Mouse (Mus musculus): Measurements from ENCODE around the gene Hspb6. TPM values are rescaled to one million over a fixed set of nuclear protein-coding genes. Genes with fewer than 3 reads are reported as not detected.

Gene Hspb6
- polyA plus RNA-seq, 1 experiment from 2014 or later: 9.2 TPM

- Histone ChIP-seq H3K4me1 (peaks cover 9% of the 10 kb centered on the region), H3K4me2 (replicated peaks) (no peak overlapping the region), H3K9ac (no peak overlapping the region), H3K36me3 (peaks cover 57% of the 10 kb centered on the region), H3K4me3 (no peak overlapping the region), H3K9me3 (no peaks in the 10 kb centered on the region), H3K27ac (no peak overlapping the region), H3K27me3 (no peaks in the 10 kb centered on the region)
- ATAC-seq (ENCODE audit: insufficient number of reproducible peaks, insufficient read depth, low FRiP score, low TSS enrichment): no peak
- 87% methylated on average over 9 of the region's 9 CpGs for WGBS
Measured at GRCm38 (mm10) chr7:30566033-30566432, 14.1 kb downstream of the Hspb6 start.

- Histone ChIP-seq H3K4me3 (no peak overlapping the region), H3K4me2 (replicated peaks) (no peak overlapping the region), H3K27ac (no peak overlapping the region), H3K9me3 (no peaks in the 10 kb centered on the region), H3K36me3 (peaks cover 67% of the 10 kb centered on the region), H3K9ac (no peak overlapping the region), H3K4me1 (peaks cover 7% of the 10 kb centered on the region), H3K27me3 (no peaks in the 10 kb centered on the region)
- no peak for ATAC-seq (ENCODE audit: insufficient number of reproducible peaks, insufficient read depth, low FRiP score, low TSS enrichment)
- 81% methylated on average over 11 of the region's 11 CpGs for WGBS
Measured at GRCm38 (mm10) chr7:30567555-30567954, 15.6 kb downstream of the Hspb6 start.

- Histone ChIP-seq H3K36me3 (peaks cover 92% of the 10 kb centered on the region), H3K4me1 (no peaks in the 10 kb centered on the region), H3K9me3 (no peaks in the 10 kb centered on the region), H3K27ac (no peak overlapping the region), H3K27me3 (no peaks in the 10 kb centered on the region), H3K4me2 (replicated peaks) (no peak overlapping the region), H3K4me3 (no peak overlapping the region), H3K9ac (no peak overlapping the region)
- WGBS: 87% methylated on average over 5 of the region's 5 CpGs
- no peak for ATAC-seq (ENCODE audit: insufficient number of reproducible peaks, insufficient read depth, low FRiP score, low TSS enrichment)
Measured at GRCm38 (mm10) chr7:30572389-30572788, 20.4 kb downstream of the Hspb6 start.

GRCm38 (mm10) chr7:30572969-30573368 is 21.0 kb downstream of the Hspb6 start:
- WGBS: 77% methylated on average over 2 of the region's 2 CpGs
- Histone ChIP-seq H3K9me3 (no peaks in the 10 kb centered on the region), H3K27ac (no peak overlapping the region), H3K36me3 (peaks cover 94% of the 10 kb centered on the region), H3K4me1 (no peaks in the 10 kb centered on the region), H3K4me3 (no peak overlapping the region), H3K4me2 (replicated peaks) (no peak overlapping the region), H3K27me3 (no peaks in the 10 kb centered on the region), H3K9ac (no peak overlapping the region)
- no peak for ATAC-seq (ENCODE audit: insufficient number of reproducible peaks, insufficient read depth, low FRiP score, low TSS enrichment)

- H3K27me3 ChIP-seq: no peaks in the 10 kb centered on the region
- WGBS: 96% methylated on average over 8 of the region's 8 CpGs
- H3K4me3 ChIP-seq: no peak overlapping the region
- H3K4me2 ChIP-seq (replicated peaks): no peak overlapping the region
- no peaks in the 10 kb centered on the region for H3K4me1 ChIP-seq
- no peak for ATAC-seq (ENCODE audit: insufficient number of reproducible peaks, insufficient read depth, low FRiP score, low TSS enrichment)
- H3K36me3 ChIP-seq: peaks cover 97% of the 10 kb centered on the region
- no peak overlapping the region for H3K9ac ChIP-seq
- H3K9me3 ChIP-seq: no peaks in the 10 kb centered on the region
- no peak overlapping the region for H3K27ac ChIP-seq
Measured at GRCm38 (mm10) chr7:30579950-30580349, 28.0 kb downstream of the Hspb6 start.

GRCm38 (mm10) chr7:30581547-30581946 is 29.6 kb downstream of the Hspb6 start:
- H3K27me3 ChIP-seq: no peaks in the 10 kb centered on the region
- no peak overlapping the region for H3K4me3 ChIP-seq
- ATAC-seq (ENCODE audit: insufficient number of reproducible peaks, insufficient read depth, low FRiP score, low TSS enrichment): no peak
- H3K36me3 ChIP-seq: peaks cover 97% of the 10 kb centered on the region
- H3K9me3 ChIP-seq: no peaks in the 10 kb centered on the region
- H3K27ac ChIP-seq: no peak overlapping the region
- no peak overlapping the region for H3K9ac ChIP-seq
- 94% methylated on average over 16 of the region's 16 CpGs for WGBS
- no peaks in the 10 kb centered on the region for H3K4me1 ChIP-seq
- H3K4me2 ChIP-seq (replicated peaks): no peak overlapping the region

- Histone ChIP-seq H3K9ac (no peak overlapping the region), H3K4me1 (peaks cover 11% of the 10 kb centered on the region), H3K27me3 (no peaks in the 10 kb centered on the region), H3K36me3 (peaks cover 72% of the 10 kb centered on the region), H3K4me3 (no peak overlapping the region), H3K27ac (no peak overlapping the region), H3K4me2 (replicated peaks) (no peak overlapping the region), H3K9me3 (no peaks in the 10 kb centered on the region)
- no peak for ATAC-seq (ENCODE audit: insufficient number of reproducible peaks, insufficient read depth, low FRiP score, low TSS enrichment)
- 91% methylated on average over 10 of the region's 10 CpGs for WGBS
Measured at GRCm38 (mm10) chr7:30584339-30584738, 32.4 kb downstream of the Hspb6 start.

GRCm38 (mm10) chr7:30585170-30585569 is 33.2 kb downstream of the Hspb6 start:
- ATAC-seq (ENCODE audit: insufficient number of reproducible peaks, insufficient read depth, low FRiP score, low TSS enrichment): no peak
- WGBS: 94% methylated on average over 7 of the region's 7 CpGs
- no peak overlapping the region for H3K4me3 ChIP-seq
- peaks cover 17% of the 10 kb centered on the region for H3K4me1 ChIP-seq
- H3K27ac ChIP-seq: no peak overlapping the region
- no peak overlapping the region for H3K4me2 ChIP-seq (replicated peaks)
- H3K36me3 ChIP-seq: peaks cover 64% of the 10 kb centered on the region
- no peaks in the 10 kb centered on the region for H3K27me3 ChIP-seq
- H3K9ac ChIP-seq: no peak overlapping the region
- no peaks in the 10 kb centered on the region for H3K9me3 ChIP-seq

- Histone ChIP-seq H3K27ac (no peak overlapping the region), H3K4me3 (peak overlapping the region; percentile 99; the same call in 1 of the 2 replicates), H3K4me2 (replicated peaks) (peak overlapping the region; percentile 83), H3K9ac (peak overlapping the region; percentile 99; the same call in 1 of the 2 replicates), H3K4me1 (peaks cover 19% of the 10 kb centered on the region), H3K27me3 (no peaks in the 10 kb centered on the region), H3K9me3 (no peaks in the 10 kb centered on the region), H3K36me3 (peaks cover 51% of the 10 kb centered on the region)
- ATAC-seq (ENCODE audit: insufficient number of reproducible peaks, insufficient read depth, low FRiP score, low TSS enrichment): no peak
- 86% methylated on average over 28 of the region's 28 CpGs for whole genome bisulfite sequencing
Measured at GRCm38 (mm10) chr7:30586455-30587020, 34.6 kb downstream of the Hspb6 start.

GRCm38 (mm10) chr7:30587842-30588667 is 36.1 kb downstream of the Hspb6 start:
- WGBS: under 1% methylated on average over 60 of the region's 67 CpGs
- Histone ChIP-seq H3K27me3 (no peaks in the 10 kb centered on the region), H3K27ac (peak overlapping the region; percentile 93), H3K4me2 (replicated peaks) (peak overlapping the region; percentile 83), H3K4me1 (peaks cover 19% of the 10 kb centered on the region), H3K36me3 (peaks cover 36% of the 10 kb centered on the region), H3K9ac (peak overlapping the region; percentile 99), H3K9me3 (no peaks in the 10 kb centered on the region), H3K4me3 (peak overlapping the region; percentile 99)
- peak; percentile 14 for ATAC-seq (ENCODE audit: insufficient number of reproducible peaks, insufficient read depth, low FRiP score, low TSS enrichment)

- peaks cover 28% of the 10 kb centered on the region for H3K36me3 ChIP-seq
- H3K4me3 ChIP-seq: peak within 1 kb of the TSS; percentile 99
- no peaks in the 10 kb centered on the region for H3K9me3 ChIP-seq
- peak within 1 kb of the TSS; percentile 93 for H3K27ac ChIP-seq
- peaks cover 19% of the 10 kb centered on the region for H3K4me1 ChIP-seq
- H3K9ac ChIP-seq: peak within 1 kb of the TSS; percentile 99
- H3K4me2 ChIP-seq (replicated peaks): peak within 1 kb of the TSS; percentile 83
- WGBS: under 1% methylated on average over 50 of the region's 68 CpGs
- H3K27me3 ChIP-seq: no peaks in the 10 kb centered on the region
- peak; percentile 97 for ATAC-seq (ENCODE audit: insufficient number of reproducible peaks, insufficient read depth, low FRiP score, low TSS enrichment)
Measured at GRCm38 (mm10) chr7:30588676-30589434, 36.9 kb downstream of the Hspb6 start, which contains the start of gene Kmt2b. TSS of gene Kmt2b (minus strand) at chr7:30588726.

All from embryonic facial prominence, embryonic 12.5 days (tissue).